Mouse (Mus musculus): ENCODE measurements around the gene Pcsk7.

Gene Pcsk7

DNA sequence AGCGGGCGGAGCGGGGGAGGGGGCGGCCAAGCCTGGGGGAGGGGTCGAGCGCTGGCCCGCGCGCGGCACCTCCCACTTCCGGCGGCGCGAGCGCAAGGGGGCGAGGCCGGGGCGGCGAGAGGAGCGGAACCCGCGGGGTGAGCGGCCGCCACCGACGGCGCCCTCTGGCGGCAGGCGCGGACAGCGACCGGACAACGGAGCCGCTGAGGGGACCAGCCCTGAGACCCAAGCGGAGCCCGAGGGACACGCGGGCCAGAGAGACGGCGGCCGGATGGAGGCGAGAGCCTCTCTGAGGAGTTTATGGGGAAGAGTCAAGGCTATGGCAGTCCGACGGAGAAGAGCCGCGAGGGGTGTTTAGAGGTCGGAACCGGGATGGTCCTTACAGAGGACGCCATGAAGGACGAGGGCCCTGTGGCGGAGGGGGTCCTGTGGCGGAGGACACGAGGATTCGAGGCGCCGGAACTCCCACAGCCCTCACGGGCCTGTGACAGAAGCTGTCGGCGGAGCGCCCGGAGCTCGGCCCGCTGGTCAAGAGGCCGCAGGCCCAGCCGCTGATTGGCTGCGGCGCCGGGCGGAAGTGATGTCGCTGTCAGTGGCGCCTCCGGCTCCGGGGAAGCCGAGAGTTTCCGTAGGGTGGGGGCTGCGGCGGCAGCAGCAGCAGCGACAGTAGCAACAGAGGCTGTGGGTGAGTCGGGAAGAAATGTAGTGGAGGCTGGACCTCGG is at the start of gene Pcsk7, which contains the start of gene Rnf214:
TSS of gene Pcsk7 (plus strand) at position 143 of the 723 bp plus-strand sequence.
TSS of gene Rnf214 (minus strand) at position 557 of the 723 bp plus-strand sequence.
- peak; percentile 90 for DNase-seq (ENCODE audit: low spot score)

GRCm38 (mm10) chr9:45859364-45859763 is 46.9 kb upstream of the Pcsk7 start:
- DNase-seq (ENCODE audit: low spot score), result no peak

GRCm38 (mm10) chr9:45861813-45862212 is 44.5 kb upstream of the Pcsk7 start:
- no peak for DNase-seq (ENCODE audit: low spot score)

GRCm38 (mm10) chr9:45869181-45869580 is 37.1 kb upstream of the Pcsk7 start:
- no peak for DNase-seq (ENCODE audit: low spot score)

GRCm38 (mm10) chr9:45870265-45870664 is 36.0 kb upstream of the Pcsk7 start:
- DNase-seq (ENCODE audit: low spot score), result no peak

GRCm38 (mm10) chr9:45877928-45878327 is 28.4 kb upstream of the Pcsk7 start:
- no peak for DNase-seq (ENCODE audit: low spot score)

DNA sequence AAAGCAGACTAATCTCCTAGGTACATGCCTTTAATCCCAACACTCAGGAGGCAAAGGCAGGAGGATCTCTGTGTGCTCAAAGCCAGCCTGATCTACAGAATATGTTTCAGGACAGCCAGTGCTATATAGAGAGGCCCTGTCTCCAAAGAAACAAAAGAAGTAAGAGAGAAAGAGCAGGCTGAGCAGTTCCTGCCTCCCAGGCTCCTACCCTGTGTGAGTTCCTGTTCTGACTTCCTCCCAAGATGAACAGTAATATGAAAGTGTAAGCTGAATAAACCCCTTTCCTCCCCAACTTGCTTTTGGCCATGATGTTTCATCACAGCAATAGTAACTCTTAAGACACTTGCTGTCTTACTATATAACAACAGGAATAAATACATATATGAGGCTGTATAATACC is 12.6 kb upstream of the Pcsk7 start:
- DNase-seq (ENCODE audit: low spot score), result no peak

DNA sequence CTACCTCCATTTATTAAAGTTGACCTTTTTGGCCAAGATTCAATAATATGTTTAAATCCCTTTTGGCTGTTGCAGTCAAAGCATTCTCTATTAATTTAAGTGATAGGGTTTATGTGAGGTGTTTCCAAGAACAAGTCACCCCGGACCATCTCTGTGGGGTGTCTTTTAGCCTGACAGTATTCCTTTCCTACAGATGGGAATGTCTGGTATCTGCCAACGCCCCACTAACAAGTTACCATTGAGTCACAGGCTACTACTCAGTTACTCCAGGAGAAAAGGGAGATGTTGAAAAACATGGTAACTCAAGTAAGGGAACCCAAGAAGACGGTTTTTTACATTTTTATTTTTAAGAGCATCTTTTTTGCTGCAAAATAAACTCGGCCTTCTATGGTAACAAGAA is 1.1 kb upstream of the Pcsk7 start:
- no peak for DNase-seq (ENCODE audit: low spot score)

DNA sequence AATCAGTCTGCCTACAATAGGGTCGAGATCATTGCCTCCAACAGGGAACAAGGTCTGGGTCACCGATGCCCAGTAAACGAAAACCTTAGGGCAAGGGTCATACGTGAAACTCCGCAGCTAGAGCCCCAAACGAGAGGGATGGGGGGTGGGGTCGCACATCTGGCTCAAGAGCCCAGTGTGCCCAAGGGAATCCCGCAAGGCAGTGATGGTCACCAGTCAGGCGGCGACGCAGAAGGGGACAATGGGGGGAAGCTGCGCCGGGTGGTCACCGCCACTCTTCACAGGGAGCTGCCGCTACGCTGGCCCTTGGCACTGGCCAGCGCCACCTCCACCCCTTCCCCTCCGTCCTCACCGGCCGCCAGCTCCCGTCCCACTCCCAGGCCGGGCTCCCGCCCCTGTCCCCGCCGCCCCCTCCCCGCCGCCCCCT is 473 bp upstream of the Pcsk7 start:
- DNase-seq (ENCODE audit: low spot score), result peak; percentile 42

- no peak for DNase-seq (ENCODE audit: low spot score)
These were observed 756 bp downstream of the Pcsk7 start for GRCm38 (mm10) chr9:45907078-45907428.

GRCm38 (mm10) chr9:45910995-45911394 is 4.7 kb downstream of the Pcsk7 start:
- DNase-seq (ENCODE audit: low spot score), result no peak

GRCm38 (mm10) chr9:45911673-45912072 is 5.4 kb downstream of the Pcsk7 start:
- DNase-seq (ENCODE audit: low spot score), result peak; percentile 66

GRCm38 (mm10) chr9:45915659-45916058 is 9.4 kb downstream of the Pcsk7 start:
- no peak for DNase-seq (ENCODE audit: low spot score)

- peak; percentile 52 for DNase-seq (ENCODE audit: low spot score)
These were observed 11.0 kb downstream of the Pcsk7 start for GRCm38 (mm10) chr9:45917041-45917934.

GRCm38 (mm10) chr9:45919895-45920294 is 13.6 kb downstream of the Pcsk7 start:
- DNase-seq (ENCODE audit: low spot score), result no peak

DNA sequence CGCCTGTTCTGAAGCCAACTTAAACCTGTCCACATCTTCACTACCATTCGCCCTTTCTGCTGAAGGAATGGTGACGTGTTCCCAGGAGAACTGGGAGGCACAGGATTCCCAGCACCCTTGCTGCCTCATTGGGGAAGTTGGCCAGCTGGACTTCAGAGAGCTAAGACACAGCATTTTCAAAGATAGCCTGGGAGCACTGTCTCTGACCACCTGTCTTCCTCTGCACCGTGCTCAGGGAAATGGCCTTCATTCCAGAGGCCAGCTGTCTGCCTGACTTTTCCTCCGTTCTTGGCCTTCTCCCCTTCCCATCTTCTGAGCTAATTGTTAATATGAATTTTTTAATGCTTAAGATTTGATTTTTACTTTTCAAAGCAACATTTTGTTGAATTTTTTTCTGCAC is 23.0 kb downstream of the Pcsk7 start:
- no peak for DNase-seq (ENCODE audit: low spot score)

DNA sequence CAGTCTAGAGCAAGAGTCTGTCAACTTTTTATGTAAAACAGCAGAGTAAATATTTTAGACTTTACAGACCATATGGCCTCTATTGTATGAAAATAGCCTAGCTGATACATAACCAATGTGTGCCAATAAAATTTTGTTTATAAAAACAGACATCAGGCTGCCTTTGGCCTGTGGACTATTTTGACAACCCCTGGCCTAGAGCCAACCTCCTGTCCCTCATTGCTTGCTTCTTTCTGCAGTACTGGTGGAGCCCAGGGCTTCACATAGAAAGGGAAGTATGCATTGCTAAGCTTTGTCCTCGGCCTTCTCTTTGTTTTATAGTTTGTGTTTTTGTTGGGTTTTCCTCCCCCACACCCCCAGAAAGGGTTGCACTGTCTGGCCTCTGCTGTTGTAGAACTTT is 25.7 kb downstream of the Pcsk7 start:
- DNase-seq (ENCODE audit: low spot score), result peak; percentile 10

DNA sequence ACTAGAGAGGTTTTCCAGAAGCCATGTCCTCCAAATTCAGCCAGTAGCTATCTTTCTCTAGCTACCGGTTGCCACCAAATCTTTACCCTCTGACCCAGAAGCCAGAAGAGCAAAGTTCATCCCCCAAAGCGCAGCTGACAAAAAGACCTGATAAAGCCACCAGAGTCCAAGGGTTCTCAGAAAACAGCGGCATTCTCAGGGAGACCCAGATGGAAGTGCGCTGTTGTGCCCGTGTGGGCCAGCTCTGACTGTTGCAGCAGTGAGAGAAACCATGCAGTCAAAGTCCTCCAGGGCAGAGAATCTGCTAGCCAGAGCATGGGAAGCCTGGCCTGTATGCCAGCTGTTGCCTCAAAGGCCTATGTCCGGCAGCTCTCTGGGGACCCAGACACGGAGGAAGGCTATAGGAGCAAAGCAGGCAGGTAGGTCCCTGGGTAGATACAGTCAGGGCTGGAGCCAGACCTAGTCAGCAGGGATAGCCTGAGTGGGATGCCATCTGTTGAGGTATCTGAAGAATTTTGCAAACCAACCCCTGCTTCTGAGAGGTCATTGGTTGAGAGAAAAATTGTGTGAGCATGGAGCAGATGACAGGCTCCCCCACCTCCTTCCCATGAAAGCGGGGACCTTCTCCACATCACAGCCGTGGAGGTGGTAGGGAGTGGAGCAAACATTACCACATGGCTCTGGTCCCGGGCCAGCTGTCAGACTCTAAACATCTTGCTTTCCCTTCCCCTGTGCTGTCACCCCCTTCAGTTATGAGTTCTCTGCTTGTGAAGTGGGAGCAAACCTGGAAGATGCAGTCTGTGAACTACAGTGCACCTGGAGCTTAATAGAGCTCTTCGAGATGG is 26.5 kb downstream of the Pcsk7 start:
- DNase-seq (ENCODE audit: low spot score), result peak; percentile 6

DNA sequence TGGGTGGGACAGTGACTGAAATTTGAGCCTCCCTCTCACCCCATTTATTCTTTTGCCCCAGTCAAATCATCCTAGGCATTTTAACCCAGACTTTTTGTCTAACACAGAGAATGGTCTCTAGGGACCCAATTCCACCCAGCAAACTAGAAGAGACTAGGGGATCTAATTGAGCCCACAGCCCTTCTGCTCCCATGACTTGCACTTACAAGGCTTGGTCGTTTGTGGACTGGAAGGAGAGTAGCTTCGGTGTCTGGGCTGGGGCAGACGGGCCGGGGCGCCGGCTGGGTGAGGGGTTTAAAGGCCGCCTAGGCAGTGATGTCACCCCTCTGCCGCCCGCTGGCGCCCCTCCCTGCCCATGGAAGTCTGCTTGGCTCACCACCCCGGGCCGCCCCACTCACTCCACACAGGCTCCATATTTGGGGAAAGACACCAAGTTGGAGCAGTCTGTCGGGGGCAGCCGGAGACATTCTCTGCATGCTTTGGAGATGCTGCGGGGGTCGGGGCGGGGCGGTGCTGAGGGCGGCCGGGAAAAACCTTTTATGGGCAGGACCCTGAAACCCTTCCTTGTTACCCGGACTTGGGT is 29.4 kb downstream of the Pcsk7 start, which contains the start of gene Tagln:
TSS of gene Tagln (minus strand) at position 431 of the 583 bp plus-strand sequence.
- peak; percentile 44 for DNase-seq (ENCODE audit: low spot score)

GRCm38 (mm10) chr9:45936883-45937282 is 30.6 kb downstream of the Pcsk7 start:
- DNase-seq (ENCODE audit: low spot score), result peak; percentile 66

DNA sequence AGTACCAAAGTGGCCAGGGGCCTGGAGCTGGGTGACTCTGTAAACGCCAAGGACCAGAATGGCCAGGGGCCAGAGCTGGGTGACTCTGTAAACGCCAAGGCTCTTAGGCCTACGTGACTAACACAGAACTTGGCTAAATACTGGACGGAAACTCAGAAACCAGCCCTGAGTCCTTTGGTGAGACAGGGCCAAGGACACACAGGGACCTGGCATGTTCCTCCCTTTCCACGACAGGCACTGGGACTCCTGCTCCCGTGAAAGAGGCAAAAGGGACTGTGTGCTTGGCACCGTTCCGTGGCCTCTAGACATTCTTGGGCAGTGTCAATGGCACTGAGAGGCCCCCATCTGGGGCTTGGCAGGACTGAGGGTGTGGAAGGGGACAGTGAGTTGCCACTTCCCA is 31.8 kb downstream of the Pcsk7 start:
- DNase-seq (ENCODE audit: low spot score), result no peak

All from ovary, postnatal 36 days (tissue).